Mouse (Mus musculus): ENCODE data around the gene Smpx. TPM values are rescaled to one million over a fixed set of nuclear protein-coding genes. Genes with fewer than 3 reads are reported as not detected.

The Smpx gene
- not detected for total RNA-seq (2023)

DNA sequence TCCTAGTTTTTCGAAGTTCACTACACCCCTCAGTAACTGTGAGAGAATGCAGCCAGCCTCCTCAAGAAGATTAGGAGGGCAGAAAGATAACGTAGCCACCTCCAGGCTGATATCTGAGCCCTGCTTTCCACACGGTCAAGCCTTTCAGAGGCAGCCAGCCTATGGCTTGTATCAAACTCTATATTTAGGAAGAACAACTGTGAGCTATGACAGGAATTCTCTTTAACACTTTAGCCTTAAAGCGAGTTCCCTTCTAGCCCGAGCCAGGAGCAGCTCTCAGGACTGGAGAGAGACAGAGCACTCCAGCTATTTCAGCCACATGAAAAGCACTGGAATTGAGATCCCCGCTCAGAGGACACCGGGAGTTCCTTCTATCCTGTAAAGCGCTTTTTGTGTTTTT, at the start of gene Smpx:
Smpx (plus strand) TSS at position 49 of the 400 bp plus-strand sequence.

Other genes starting within 250 kb of the Smpx start
- gene Sms, start 206.6 kb upstream of the Smpx start, total RNA-seq (2023): 42.7 TPM
- 0.74 TPM for gene Yy2, start 129.9 kb upstream of the Smpx start, total RNA-seq (2023)
- 13.6 TPM for gene Mbtps2, start 100.2 kb upstream of the Smpx start, total RNA-seq (2023)
- not detected for gene Klhl34, start 119.5 kb downstream of the Smpx start, total RNA-seq (2023)

Data from CD4-positive naive resting alpha-beta T cell, adult 57 days (primary cell).